Mouse (Mus musculus) urinary bladder, postnatal 36 days (tissue): ENCODE results near the gene Gm20696.

Source experiments
- DNase-seq, 2 experiments: peaks; one replicate each; pipeline ENCODE4 v3.0.0; 2022; ENCODE audit warnings: low spot score in 2 of 2, mixed read lengths in 1 of 2

Gene Gm20696

DNA sequence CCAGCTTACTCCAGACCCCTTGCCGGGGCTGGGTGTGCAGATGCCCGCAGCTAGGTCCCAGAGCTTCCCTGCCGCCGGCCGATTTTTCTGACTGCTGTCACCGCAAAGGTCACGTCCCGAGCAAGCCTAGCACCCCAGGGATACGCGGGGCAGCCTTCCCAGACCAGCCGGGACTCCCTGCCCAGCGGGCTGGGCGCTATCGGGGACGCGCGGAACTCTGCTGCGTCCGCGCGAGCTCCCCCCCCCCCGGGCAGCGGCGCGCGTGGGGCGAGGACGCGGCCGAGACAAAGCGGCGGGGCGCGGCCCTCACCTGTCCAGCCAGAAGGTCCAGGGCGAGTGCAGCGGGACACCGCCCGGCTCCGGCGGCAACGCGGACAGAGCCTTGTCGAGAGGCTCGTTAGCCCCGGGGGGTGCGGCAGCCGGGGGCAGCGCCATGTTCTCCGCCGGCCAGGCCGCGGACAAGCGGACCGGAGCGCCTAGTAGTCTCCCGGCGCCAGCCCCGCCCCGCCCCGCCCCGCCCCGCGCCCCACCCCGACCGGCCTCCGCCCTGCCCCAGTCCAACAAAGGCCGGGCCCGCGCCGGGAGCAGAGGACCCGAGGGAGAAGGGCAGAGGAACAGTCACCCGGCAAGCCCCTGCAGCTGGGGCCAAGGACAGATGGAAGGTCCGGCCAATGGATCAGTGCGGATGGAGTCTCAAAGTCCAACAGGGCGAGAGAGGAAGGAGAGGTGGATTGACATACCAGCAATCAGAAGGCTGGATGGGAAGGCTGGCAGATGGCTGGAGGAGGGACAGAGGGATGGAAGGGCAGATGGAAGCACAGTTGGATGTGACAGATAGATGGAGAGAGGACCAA is at the start of gene Gm20696, which contains the start of gene Eif4e3:
Gene Gm20696 (minus strand): TSS at position 480 of the 854 bp plus-strand sequence.
Gene Eif4e3 (minus strand): TSS at position 454 of the 854 bp plus-strand sequence.
- DNase-seq, result peak; percentile 27 to 62

DNA sequence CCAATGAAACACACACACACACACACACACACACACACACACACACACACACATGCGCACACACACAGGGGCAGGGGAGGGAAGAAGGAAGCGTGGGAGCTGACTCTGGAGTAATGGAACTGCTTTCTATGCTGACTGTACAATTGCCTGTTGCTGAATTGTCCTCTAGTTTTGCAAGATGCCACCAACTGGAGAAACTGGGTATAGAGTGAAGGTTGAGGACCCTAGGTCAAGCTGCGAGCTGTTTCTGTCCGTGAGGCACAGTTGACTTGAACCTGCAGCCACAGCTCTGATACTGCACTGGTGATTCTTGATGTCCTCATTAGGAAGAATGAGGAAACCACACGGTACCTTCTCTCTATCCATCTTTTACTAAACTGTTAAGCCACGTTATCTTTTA is 49.3 kb upstream of the Gm20696 start:
- DNase-seq, result no peak

- no peak for DNase-seq
Measured at GRCm38 (mm10) chr6:99715191-99715590, 48.6 kb upstream of the Gm20696 start.

GRCm38 (mm10) chr6:99713256-99713655 is 46.7 kb upstream of the Gm20696 start:
- no peak for DNase-seq

GRCm38 (mm10) chr6:99711576-99712101 is 45.0 kb upstream of the Gm20696 start:
- DNase-seq, result no peak

GRCm38 (mm10) chr6:99700484-99700883 is 33.9 kb upstream of the Gm20696 start:
- no peak for DNase-seq

- DNase-seq, result peak in 1 of 2 experiments; percentile 20
Measured at GRCm38 (mm10) chr6:99692916-99693841, 26.6 kb upstream of the Gm20696 start.

DNA sequence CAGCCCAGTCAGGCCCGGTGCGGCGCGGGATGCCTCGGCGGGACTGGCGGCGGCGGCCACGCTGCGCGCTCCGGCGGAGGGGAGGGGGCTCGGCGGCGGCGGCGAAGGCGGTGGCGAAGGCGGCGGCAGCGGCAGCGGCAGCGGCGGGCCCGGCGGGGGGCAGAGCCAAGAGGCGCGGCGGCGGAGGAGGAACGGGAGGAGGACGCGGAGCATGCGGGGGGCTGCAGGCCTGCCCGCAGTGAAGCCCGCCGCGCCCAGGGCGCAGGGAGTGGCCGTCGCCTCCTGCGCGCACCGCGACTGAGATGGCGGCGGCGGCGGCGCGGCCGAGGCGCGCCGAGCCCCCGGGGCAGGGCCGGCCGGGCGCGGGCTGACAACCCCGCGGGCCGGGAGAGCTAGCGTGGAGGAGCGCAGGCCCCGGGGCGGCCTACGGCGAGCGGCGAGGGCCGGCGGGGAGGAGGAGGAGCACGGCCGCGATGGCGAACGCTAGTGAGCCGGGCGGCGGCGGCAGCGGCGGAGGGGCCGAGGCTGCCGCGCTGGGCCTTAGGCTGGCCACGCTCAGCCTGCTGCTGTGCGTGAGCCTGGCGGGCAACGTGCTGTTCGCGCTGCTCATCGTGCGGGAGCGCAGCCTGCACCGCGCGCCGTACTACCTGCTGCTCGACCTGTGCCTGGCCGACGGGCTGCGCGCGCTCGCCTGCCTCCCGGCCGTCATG is 25.8 kb upstream of the Gm20696 start, which contains the start of gene Gpr27:
Gene Gpr27 (plus strand): TSS at position 474 of the 710 bp plus-strand sequence.
- peak; percentile 15 to 36 for DNase-seq

DNA sequence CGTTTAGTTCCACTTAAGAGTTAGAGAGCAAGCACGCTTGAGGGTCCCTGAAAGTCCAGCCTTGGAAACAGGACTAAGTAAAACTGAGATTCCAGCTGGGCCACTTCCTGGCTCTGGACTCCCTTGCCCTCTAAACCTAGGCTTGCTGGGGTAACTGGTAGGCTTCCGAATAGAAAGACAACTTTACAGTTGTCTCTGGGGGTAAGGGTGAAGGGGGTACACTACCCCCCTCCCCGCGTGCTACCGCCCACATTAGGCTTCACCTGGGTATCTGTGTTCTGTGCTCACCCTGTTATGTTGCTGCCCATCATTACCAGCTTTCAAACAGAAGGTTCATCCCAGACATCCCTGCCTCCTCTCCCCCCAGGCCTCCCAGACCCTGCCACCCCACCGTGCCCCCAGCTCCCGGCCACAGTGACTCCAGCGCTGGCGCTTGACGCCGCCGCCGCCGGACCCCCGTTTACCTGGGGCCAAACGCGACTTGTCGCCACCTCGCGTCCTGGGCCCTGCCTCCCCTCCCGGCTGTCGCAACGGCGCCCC is 25.1 kb upstream of the Gm20696 start:
- DNase-seq, result no peak

- DNase-seq, result no peak
Measured at GRCm38 (mm10) chr6:99688513-99688912, 21.9 kb upstream of the Gm20696 start.

- DNase-seq, result no peak
Measured at GRCm38 (mm10) chr6:99684899-99685298, 18.3 kb upstream of the Gm20696 start.

- DNase-seq, result no peak
Measured at GRCm38 (mm10) chr6:99683974-99684373, 17.4 kb upstream of the Gm20696 start.

- DNase-seq, result no peak
Measured at GRCm38 (mm10) chr6:99678108-99678507, 11.5 kb upstream of the Gm20696 start.

- no peak for DNase-seq
Measured at GRCm38 (mm10) chr6:99677325-99677724, 10.7 kb upstream of the Gm20696 start.

GRCm38 (mm10) chr6:99674482-99674881 is 7.9 kb upstream of the Gm20696 start:
- DNase-seq, result no peak

GRCm38 (mm10) chr6:99671768-99672167 is 5.2 kb upstream of the Gm20696 start:
- DNase-seq, result no peak

DNA sequence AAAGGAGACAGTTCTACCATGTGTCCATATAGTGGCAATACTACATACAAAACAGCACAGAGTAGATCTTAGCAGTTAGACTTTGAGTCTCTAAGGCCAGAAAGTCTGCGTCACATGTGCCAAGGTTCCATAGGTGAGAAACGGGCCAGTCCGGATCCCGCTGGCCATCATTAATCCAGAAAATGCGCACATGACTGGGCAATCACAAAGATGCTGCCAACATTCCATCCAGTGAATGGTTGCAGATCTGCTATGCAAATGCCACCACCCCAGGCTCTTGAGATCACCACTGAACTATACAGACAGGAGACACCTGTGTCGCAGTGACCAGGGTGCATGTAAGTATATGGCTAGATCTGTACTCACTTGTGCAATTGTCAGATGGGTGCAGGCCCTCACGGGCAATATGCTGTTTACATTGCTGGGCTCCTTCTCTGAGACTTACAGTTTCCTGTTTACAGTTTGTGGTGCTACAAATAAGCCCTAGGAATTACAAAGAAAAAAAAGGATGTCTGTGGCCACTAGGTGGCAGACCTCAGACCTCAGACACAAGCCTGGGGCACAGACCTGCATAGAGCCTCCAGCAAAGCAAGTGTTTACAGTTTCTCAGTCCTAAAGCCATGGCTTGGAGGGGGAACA is 4.0 kb upstream of the Gm20696 start:
- DNase-seq, result peak in 1 of 2 experiments; percentile 60

DNA sequence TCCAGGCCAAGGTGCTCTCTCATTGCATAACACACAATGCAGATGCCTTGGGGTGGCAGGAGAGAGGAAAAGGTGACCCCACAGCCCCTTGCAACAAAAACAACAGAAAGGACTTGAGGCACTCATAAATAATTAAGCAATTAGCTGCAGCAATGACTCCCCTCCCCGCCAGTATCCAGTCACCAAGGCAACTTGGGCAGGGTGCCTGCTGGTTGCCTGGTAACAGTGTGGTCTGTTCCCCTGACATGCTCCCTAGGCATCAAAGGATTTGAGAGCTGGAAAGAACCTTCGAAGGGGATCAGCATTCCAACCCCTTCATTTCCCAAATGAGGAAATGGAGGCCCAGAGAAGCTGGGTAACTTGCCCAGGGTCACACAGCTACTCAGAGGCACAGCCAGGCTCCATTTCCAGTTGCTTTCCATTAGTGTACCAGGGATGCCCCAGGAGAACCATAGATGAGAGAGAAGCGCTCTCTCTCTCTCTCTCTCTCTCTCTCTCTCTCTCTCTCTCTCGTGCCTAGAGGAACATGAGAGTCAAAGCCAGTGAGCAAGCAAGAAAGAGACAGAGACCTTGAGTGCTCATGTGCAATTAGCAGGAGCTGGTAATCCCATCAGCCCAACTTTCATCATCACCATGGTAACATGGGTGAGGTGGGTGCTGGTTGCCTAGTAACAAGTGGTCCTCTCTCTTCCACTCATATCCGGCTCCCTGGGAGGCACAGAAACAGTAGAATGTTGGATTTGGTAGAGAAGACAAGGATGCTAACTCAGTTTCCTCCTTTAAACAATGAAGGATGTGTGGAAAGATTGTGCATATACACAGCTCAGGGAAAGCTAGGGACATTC is 3.1 kb upstream of the Gm20696 start:
- no peak for DNase-seq

GRCm38 (mm10) chr6:99667290-99667689 is 693 bp upstream of the Gm20696 start:
- DNase-seq, result no peak
